Mouse (Mus musculus): ENCODE data around the gene Rc3h1.
"Not testable (repeated sequence)": the region's sequence is repeated elsewhere in the genome, so short reads cannot be mapped to it uniquely, and the experiment has no call there.

Gene Rc3h1

GRCm38 (mm10) chr1:160906057-160906557 is at the start of gene Rc3h1:
Rc3h1 (plus strand) TSS chr1:160906418.
- peak; percentile 99 to 100 for DNase-seq

DNA sequence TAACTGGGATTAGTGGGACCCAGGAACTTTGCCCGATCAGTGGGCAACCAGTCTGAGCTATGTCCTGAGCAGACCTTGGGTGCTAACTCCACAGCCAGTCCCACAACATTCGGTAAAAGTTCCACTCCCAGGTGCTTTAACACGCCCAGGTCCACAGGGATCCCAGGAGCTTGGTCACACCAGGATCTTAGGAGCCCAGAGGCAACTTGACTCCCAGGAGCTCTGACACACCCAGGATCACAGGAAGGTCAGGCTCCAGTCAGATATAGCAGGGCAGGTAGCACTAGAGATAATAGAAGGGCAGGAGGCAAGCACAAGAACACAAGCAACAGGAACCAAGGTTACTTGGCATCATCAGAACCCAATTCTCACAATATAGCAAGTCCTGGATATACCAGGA is 48.1 kb upstream of the Rc3h1 start:
- no peak for DNase-seq

DNA sequence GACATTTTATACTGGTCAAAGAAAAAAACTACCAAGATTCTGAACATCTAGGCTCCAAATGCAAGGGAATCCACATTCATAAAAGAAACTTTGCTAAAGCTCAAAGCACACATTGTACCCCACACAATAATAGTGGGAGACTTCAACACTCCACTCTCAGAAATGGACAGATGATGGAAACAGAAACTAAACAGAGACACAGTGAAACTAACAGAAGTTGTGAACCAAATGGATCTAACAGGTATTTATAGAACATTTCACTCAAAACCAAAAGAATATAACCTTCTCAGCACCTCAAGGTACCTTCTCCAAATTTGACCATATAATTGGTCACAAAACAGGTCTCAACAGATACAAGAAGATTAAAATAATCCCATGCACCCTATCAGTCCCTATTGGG is 46.3 kb upstream of the Rc3h1 start:
- DNase-seq, result not testable (repeated sequence)

DNA sequence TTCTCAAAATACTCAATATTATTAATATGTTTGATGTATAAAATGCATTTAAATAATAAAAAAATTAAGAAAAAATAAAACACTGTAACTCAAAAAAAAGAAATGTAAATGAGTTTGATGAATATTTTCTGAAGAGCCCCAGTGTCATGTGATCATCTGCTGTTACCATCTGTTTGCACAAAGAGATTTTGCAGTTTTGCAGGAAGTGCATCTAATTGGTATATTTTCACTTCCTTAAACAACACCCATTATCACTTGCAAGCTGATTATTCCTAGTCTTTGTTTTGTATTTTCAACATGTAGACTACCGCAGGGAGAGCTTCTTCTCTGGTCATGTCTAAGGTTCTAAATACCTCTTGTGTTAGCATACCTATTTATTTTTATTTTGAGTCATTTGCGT is 45.1 kb upstream of the Rc3h1 start:
- no peak for DNase-seq

GRCm38 (mm10) chr1:160861632-160862031 is 44.6 kb upstream of the Rc3h1 start:
- DNase-seq, result no peak

- DNase-seq, result peak; percentile 32 to 37
Observed at GRCm38 (mm10) chr1:160863027-160863426, 43.2 kb upstream of the Rc3h1 start.

- DNase-seq, result no peak
Observed at GRCm38 (mm10) chr1:160874757-160875156, 31.5 kb upstream of the Rc3h1 start.

GRCm38 (mm10) chr1:160876968-160877367 is 29.2 kb upstream of the Rc3h1 start:
- DNase-seq, result no peak

DNA sequence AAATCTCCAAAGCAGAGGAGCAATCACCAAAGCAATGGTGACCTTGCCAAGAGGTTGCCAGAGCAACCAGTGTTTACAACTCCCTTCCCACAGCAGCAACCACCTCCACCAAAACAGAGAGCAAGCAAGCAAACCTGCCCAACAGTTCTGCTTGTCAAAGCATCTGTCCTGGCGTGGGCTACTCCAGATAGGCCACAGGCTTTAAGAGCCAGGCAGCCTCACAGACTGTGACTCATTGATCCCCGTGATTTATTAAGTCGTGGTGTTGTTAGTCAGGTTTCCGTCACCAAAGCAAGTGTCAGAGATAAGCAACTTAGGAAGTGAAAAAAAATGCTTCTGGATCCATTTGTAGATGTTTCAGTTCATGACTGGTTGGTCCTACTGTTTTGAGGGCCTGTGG is 27.7 kb upstream of the Rc3h1 start:
- DNase-seq, result no peak

GRCm38 (mm10) chr1:160881378-160881777 is 24.8 kb upstream of the Rc3h1 start:
- not testable (repeated sequence) for DNase-seq

DNA sequence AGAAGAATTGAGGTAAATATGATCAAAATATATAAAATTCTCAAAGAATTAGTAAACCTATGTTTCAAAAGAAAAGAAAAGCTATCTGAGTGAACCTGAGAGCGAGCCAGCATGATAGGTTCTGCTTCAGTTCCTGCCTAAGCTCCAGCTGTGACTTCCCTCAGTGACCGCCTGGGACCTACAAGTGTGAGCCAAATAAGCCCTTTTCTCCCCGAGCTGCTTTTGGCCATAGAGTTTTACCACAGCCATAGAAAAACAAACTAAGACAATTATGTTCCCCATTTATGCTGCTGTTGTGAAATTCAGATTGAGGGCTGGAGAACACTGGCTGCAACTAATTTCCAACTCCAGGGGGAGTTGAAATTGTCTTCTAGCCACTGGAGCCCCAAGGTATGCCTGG is 24.2 kb upstream of the Rc3h1 start:
- no peak for DNase-seq

- no peak for DNase-seq
Observed at GRCm38 (mm10) chr1:160884273-160884672, 21.9 kb upstream of the Rc3h1 start.

DNA sequence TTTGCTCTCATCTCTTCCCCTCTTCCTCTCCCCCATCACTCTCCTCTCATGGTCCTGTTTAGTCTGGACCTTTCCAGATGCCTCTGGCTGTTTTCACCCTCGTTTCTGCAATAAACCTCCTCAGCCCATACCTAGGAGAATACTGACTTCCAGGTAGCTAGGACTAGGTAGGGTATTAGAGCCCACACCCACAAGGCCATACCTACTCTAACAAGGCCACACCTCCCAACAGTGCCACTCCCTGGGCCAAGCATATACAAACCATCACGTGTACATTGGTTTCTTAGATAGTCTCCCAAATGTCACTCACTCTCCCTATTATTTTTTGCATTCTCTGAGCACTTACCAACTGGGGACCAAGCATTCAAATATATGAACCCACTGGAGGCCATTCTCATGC is 21.2 kb upstream of the Rc3h1 start:
- no peak for DNase-seq

DNA sequence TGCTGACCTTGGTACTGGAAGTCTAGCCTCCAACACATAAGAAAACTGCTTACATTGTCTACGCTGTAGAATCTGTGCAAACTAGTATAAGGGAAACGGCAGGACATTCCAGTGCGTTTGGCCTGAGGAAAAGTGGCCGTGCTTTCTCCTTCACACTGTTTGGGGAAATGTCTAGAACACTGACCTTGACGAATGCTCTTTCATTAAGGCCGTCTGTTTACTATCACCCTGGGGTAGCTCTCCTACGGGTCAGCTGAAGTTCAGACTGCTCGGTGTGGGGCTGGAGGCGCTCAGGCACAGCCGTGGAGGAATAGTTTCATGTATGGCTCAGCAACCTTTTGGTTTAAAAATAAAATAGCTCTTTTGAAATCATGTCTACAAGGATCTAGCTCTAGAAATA is 6.5 kb upstream of the Rc3h1 start:
- no peak for DNase-seq

DNA sequence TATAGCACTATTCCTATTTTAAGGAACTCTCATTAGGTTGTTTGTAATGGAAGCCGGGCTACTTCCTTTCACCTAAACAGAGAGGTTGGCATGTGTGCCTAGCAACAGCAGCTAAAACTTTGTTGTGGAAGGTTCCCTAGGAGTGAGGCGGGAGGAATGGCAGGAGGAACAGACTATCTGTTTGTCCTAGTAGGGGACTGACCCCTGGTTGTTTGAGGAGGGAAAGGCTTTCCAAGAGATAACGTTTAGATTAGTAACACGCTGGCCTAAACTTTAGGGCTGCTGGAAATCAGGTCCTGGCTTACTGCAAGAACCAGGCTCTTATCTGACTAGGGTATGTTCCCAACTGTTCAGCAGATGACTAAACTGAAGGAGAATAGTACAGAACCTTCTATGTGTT is 2.2 kb upstream of the Rc3h1 start:
- no peak for DNase-seq

DNA sequence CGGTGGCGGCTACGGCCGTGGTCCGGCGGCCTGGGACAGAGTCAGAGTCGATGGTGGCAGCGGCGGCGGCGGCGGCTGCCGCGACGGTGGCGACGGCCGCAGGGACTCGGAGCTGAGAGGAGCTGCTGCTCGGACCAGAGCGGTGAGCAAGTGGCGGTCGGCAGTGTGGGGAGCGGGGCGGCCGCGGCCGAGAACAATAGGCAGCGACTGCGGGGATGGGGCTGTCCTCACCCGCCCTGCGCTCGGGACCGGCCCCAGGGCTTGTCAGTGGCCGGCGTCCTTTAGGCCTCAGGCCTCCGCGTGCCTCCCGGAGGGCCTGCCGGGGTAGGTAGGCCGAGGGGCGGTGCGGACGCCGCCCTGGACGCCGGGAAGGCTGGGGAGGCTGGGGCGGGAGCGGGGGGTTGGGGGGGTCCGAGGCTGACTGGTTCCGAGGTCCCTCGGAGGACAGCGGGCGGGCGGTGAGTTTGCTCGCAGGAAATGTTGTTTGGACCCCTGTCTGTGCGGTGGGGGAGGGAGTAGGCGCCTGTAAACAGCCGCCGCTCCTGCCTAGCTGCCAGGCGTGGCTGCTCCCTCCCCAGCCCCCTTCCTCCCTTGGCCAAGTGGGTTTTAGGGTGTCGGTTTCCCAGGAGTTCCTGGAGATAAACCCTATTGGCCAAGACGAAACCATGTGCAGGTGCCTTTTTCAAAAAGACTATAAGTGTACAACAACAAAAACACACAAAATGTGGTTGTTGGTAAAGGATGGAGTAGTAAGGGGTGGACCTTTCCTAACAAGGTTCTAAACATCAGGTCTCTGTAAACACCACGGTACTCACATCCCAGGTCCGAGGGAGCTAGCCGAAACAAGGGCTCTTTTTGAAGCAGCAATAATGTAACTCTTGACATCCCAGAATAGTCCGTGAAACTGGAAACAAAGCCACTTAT is 602 bp downstream of the Rc3h1 start:
- peak; percentile 70 to 76 for DNase-seq

- DNase-seq, result no peak
Observed at GRCm38 (mm10) chr1:160910176-160910575, 4.0 kb downstream of the Rc3h1 start.

DNA sequence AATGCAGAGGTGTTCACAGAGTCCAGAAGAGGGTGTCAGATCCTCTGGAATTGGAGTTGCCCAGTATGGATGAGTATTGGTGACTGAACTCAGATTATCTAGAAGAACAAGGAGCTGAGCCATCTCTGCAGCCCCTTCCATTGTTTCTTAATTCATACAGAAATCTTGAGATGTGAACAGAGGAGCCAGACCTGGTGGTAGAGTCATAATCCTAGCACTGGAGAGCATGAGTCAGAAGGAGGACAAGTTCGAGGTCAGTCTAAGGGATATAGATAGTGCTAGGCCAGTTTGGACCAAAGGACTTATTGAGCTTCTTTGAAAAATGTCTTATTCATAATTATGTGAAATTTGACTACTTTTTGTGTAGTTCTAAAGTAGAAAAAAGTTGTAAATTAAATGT is 4.6 kb downstream of the Rc3h1 start:
- DNase-seq, result no peak

- no peak for DNase-seq
Observed at GRCm38 (mm10) chr1:160919383-160919782, 13.2 kb downstream of the Rc3h1 start.

- no peak for DNase-seq
Observed at GRCm38 (mm10) chr1:160921938-160922337, 15.7 kb downstream of the Rc3h1 start.

DNA sequence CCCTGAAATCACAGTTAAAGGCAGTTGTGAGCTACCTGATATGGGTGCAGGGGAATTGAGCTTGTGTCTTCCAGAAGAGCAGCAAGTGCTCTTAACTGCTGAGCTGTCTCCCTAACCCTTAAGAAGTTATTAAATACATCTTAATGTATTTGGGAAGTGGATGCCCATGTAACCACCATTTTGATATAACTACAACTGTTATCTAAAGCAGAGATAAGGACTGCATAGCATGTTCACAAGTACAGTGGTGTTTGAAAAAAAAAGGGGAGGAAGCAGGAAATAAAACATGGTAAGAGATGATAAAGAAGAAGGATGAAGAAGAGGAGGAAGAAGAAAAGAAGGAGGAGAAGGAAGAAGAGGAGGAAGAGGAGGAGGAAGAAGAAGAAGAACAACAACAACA is 25.1 kb downstream of the Rc3h1 start:
- DNase-seq, result no peak

DNA sequence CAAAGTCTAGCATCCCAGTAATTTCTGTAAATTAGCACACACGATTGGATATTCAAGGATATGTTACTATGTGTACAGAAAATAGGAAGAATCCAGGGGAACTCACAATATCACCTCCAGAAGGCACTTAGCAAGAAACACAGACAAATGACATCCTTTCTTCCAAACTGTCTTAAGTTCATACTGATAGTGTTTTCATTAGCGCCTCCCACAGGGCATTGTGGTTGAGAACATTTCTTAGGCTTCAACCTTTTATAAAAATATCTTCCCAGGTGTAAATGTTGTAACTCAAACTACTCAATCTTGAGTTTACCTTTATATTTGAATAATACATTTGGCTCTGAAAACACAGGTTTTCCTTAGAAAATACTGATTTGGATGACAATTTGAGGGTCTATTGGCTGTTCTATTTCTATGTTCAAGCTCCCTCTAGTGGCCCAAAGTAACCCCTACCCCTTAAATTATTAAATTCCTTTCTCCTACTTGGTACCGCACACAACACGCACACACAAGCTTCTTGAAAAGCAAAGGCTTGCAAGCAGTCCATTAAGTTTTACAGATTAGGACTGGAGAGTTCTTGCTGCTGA is 27.8 kb downstream of the Rc3h1 start:
- DNase-seq, result peak; percentile 39 to 69

GRCm38 (mm10) chr1:160935551-160935950 is 29.3 kb downstream of the Rc3h1 start:
- peak; percentile 21 to 24 for DNase-seq

GRCm38 (mm10) chr1:160963199-160963598 is 57.0 kb downstream of the Rc3h1 start:
- DNase-seq, result no peak

Measured in cerebellum, postnatal 10 days (tissue).